Mouse (Mus musculus): ENCODE data around the gene Cyp4f16.
"Not testable (repeated sequence)": the region's sequence is repeated elsewhere in the genome, so short reads cannot be mapped to it uniquely, and the experiment has no call there.

Gene Cyp4f16

DNA sequence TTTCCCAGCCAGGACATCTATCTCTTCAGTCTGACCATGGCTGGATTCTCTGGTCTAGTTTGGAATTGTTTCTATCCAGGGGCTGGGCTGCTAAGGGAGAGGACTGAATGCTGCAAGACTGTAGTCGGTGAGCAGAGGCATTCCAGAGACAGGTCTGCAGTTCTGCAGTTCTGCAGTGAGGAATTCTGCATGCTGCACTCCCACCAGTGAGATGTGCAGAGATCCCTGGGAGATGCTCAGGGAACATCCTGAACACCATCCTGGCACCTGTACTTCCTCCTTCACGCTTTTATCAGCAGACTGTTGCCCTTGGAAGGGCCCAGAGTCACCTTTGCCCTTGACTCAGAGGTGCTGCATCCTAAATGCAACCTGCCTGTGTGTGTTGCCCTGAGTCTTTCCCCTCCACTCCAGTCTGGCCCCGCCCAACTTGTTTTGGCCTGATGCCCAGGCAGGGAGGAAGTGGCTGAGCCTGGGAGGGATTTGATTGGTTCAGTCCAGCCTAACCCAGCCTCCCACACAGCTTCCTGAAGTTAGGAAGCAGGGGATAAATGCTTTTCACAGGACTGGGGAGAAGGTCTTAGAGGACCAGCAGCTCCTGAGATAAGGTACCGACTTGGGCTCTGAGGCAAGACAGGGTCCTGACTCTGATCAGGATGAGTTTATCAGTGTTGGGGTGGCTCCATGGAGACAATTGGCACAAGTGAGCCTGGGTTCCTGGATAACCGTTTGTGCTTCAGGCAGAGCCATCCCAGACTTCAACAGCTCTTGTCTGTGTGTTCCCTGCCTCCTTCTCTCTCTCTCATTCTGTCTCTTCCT, at the start of gene Cyp4f16:
Gene Cyp4f16 (plus strand): TSS at position 508 of the 816 bp plus-strand sequence.
- DNase-seq (ENCODE audit: low spot score in 2 of 2) = peak; percentile 27 to 76

DNA sequence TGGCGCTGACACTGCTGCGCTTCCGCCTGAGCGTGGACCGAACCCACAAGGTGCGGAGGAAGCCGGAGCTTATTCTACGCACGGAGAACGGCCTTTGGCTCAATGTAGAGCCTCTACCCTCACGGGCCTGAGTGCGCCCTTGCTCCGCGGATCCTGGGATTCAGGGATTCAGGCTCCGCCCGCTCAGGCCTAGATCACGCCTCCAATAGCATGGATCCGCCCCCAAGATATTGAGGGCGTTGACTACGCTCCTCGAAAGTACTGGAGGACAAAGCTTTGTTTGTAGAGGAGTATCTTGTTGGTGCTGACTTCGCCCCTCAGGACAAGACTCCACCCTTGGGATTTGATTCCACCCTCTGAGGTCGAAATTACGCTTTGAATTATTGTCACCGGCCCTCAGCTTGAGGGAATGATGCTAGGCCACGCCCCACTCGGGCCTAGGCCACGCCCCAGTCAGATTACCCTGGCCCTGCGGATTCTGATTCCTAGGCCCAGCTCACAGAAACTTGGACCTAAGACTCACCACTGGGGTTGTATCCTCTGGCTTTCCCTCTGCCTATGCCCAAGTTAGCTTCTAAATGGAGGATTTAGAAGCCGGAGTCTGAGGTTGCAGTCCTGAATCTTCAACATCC, 43.9 kb upstream of the Cyp4f16 start:
- DNase-seq (ENCODE audit: low spot score in 2 of 2) = no peak

GRCm38 (mm10) chr17:32494601-32495000, 41.8 kb upstream of the Cyp4f16 start:
- DNase-seq (ENCODE audit: low spot score in 2 of 2) = peak in 1 of 2 experiments; percentile 72

- not testable (repeated sequence) for DNase-seq (ENCODE audit: low spot score in 2 of 2)
Observed at GRCm38 (mm10) chr17:32500511-32500910, 35.8 kb upstream of the Cyp4f16 start.

DNA sequence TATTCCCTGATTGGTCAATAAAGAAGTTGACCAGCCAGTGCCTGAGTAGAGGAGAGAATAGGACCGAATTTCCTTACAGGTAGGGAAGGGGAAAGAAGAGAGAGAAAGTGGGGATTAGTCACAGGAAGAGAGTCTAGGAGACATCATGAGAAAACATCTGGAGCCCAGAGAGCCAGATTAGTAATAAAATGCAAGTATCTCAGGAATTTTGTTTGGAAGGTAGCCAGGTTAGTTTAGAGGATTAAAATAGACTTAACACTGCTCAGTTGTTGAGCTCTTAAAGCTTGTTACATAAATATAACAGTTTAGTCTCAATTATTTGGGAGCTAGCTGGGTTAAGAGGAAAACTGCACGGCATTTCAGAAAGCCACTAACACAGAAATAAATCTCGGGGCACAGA, 35.3 kb upstream of the Cyp4f16 start:
- DNase-seq (ENCODE audit: low spot score in 2 of 2) = no peak

DNA sequence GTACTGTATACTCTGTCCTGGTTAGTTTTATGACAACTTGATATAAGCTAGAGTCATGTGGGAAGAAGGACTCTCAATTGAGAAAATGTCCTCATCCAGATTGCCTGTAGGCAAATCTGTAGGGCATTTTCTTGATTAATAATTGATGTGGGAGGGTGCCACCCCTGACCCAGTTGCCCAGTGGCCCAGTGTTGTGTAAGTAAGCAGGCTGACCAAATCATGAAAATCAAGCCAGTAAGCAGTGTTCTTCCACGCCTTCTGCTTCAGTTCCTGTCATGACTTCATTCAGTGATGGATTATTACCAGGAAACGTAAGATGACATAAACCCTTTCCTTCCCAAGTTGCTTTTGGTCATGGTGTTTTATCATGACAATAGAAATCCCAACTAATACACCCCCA, 33.2 kb upstream of the Cyp4f16 start:
- DNase-seq (ENCODE audit: low spot score in 2 of 2) = no peak

- DNase-seq (ENCODE audit: low spot score in 2 of 2) = no peak
Observed at GRCm38 (mm10) chr17:32505851-32506728, 30.3 kb upstream of the Cyp4f16 start, which contains the start of gene Cyp4f17. Gene Cyp4f17, plus strand, starts transcription at chr17:32506050.

GRCm38 (mm10) chr17:32506729-32507245, 29.6 kb upstream of the Cyp4f16 start:
- no peak for DNase-seq (ENCODE audit: low spot score in 2 of 2)

DNA sequence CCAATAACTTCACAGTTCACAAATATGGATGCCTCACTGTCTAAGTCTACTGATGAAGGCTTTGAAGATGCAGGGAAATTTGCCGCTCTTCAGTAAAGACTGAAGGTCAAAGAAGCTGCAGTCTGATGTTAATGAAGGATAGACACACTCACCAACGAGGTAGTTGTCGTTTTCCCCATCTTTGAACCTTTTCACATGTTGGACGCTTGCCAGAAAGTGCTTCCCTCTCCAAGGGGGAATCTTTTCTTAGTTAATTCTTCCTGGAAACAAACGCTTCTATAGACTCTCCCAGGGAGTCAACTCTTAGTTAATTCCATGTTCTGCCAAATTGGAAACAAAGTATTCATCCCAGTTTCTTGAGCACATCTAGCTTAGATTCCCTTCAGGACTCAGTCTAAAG, 20.2 kb upstream of the Cyp4f16 start:
- no peak for DNase-seq (ENCODE audit: low spot score in 2 of 2)

DNA sequence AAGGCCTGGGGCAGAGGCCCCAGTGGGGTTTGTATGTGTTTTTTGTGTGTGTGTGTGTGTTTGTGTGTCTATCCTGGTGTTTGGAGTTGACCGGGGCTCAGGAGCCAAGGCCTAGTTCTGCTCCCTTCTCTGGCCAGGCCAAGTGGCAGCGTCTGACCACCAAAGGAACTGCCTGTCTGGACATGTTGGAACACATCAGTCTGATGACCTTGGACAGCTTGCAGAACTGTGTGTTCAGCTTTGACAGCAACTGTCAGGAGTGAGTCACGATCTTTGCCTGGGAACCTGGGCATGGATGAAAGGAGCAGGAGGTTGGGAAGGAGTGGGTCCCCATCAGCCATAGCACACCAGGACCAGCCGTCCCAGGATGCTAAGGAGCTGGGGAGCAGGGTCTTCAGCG, 14.4 kb upstream of the Cyp4f16 start:
- no peak for DNase-seq (ENCODE audit: low spot score in 2 of 2)

DNA sequence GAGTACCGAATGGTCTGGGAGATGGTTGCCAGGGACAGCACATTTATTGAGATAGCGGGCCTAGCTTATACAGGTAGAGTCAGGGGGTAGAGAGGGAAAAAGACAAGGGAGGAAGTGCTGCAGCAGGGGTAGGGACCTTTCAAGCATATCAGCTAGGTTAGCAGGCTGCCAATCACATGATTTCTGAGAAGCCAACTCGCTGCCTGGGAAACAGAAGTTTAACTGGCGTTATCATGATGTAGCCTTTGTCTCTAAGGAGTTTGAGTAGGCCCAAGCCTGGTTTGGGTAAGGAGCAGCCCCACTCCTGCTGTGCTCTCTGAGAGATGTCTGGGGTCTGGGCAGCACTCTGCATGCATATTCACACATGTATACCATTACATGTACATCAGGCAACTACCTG, 14.0 kb upstream of the Cyp4f16 start:
- no peak for DNase-seq (ENCODE audit: low spot score in 2 of 2)

GRCm38 (mm10) chr17:32522816-32523215, 13.5 kb upstream of the Cyp4f16 start:
- no peak for DNase-seq (ENCODE audit: low spot score in 2 of 2)

- peak in 1 of 2 experiments; percentile 30 for DNase-seq (ENCODE audit: low spot score in 2 of 2)
Observed at GRCm38 (mm10) chr17:32523895-32524294, 12.5 kb upstream of the Cyp4f16 start.

DNA sequence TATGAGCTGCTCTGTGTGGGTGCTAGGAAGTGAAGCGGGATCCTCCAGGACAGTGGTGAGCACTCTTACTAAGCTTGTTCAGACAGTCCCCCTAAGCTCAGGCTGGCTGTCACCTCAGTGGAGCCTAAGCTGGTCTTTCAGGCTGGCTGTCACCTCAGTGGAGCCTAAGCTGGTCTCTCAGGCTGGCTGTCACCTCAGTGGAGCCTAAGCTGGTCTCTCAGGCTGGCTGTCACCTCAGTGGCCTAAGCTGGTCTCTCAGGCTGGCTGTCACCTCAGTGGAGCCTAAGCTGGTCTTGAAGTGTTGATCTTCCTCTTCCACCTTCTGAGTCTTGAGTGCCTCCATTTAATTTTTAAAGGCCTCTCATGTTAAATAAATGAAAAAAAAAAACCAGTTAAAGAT, 10.0 kb upstream of the Cyp4f16 start:
- DNase-seq (ENCODE audit: low spot score in 2 of 2) = not testable (repeated sequence)

GRCm38 (mm10) chr17:32527748-32528147, 8.6 kb upstream of the Cyp4f16 start:
- no peak for DNase-seq (ENCODE audit: low spot score in 2 of 2)

- peak; percentile 73 to 89 for DNase-seq (ENCODE audit: low spot score in 2 of 2)
Observed at GRCm38 (mm10) chr17:32528408-32529337, 7.7 kb upstream of the Cyp4f16 start.

GRCm38 (mm10) chr17:32532356-32532755, 4.0 kb upstream of the Cyp4f16 start:
- not testable (repeated sequence) for DNase-seq (ENCODE audit: low spot score in 2 of 2)

- DNase-seq (ENCODE audit: low spot score in 2 of 2) = no peak
Observed at GRCm38 (mm10) chr17:32534068-32534467, 2.3 kb upstream of the Cyp4f16 start.

GRCm38 (mm10) chr17:32536867-32537250, 501 bp downstream of the Cyp4f16 start:
- no peak for DNase-seq (ENCODE audit: low spot score in 2 of 2)

DNA sequence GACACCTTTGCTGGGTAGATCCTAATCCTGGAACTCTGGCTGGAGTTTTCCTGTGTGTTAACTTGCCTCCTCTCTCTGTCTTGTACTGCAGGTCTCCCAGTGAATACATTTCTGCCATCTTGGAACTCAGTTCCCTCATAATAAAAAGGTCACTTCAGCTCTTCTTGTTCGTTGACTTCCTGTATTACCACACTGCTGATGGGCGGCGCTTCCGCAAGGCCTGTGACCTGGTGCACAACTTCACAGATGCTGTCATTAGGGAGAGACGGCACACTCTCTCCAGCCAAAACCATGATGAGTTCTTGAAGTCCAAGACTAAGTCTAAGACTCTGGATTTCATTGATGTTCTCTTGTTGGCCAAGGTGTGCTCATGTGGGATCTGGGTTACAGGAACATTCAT, 8.4 kb downstream of the Cyp4f16 start:
- not testable (repeated sequence) for DNase-seq (ENCODE audit: low spot score in 2 of 2)

DNA sequence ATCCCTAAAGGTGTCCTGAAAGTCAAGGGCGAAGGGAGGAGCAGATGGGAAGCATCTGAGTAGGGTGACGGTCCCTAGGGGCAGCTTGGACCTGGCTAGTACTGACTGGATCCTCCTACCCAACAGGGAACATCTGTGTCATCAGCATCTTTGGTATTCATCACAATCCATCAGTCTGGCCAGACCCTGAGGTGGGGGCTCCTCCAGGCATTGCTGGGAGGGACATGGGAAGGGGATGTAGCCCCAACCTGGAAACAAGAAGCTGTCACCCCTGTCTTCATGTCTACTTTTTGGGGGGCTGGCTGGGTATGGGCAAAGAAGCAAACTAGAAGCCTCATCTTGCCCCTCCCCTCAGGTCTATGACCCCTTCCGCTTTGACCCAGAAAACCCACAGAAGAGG, 14.0 kb downstream of the Cyp4f16 start:
- DNase-seq (ENCODE audit: low spot score in 2 of 2) = not testable (repeated sequence)
